Mouse (Mus musculus) hindbrain, postnatal 0 days (tissue): ENCODE measurements around the gene Tmpo. TPM values are rescaled to one million over a fixed set of nuclear protein-coding genes. Genes with fewer than 3 reads are reported as not detected.
A peak's percentile ranks its signal among the peaks of the same experiment; 100 is the strongest.
"Not testable (repeated sequence)": the region's sequence is repeated elsewhere in the genome, so short reads cannot be mapped to it uniquely, and the experiment has no call there.

Experiments
- ATAC-seq: fragments of 200-750 bp; cut with Nextera tagmentation; 2 replicates; pipeline ENCODE4 v1.8.0; 2017; ENCODE audit warnings: mild to moderate bottlenecking, moderate TSS enrichment, moderate library complexity
- DNase-seq: peaks from one replicate; pipeline ENCODE4 v3.0.0-alpha.2; 2015; ENCODE audit warnings: low spot score
- H3K27ac ChIP-seq: fragments of 300-500 bp; sonication (generic); 2 replicates; pipeline ENCODE4 v1.5.1; 2014; ENCODE audit warnings: mild to moderate bottlenecking
- H3K27me3 ChIP-seq: fragments of 300-500 bp; sonication (generic); 2 replicates; pipeline ENCODE4 v1.6.1; 2014; ENCODE audit warnings: low read length, mixed read lengths; ENCODE audit not compliant: insufficient read depth
- H3K36me3 ChIP-seq: fragments of 300-500 bp; sonication (generic); 2 replicates; pipeline ENCODE4 v1.6.1; 2014; ENCODE audit warnings: low read length, mixed read lengths; ENCODE audit not compliant: insufficient read depth
- H3K4me1 ChIP-seq: fragments of 300-500 bp; sonication (generic); 2 replicates; pipeline ENCODE4 v1.6.1; 2014; ENCODE audit warnings: antibody characterized with exemption, low read length, mixed read lengths; ENCODE audit not compliant: insufficient read depth
- H3K4me2 ChIP-seq: fragments of 300-500 bp; sonication (generic); 2 replicates; pipeline ENCODE4 v1.6.1; 2014; ENCODE audit warnings: low read depth, mild to moderate bottlenecking, low read length, moderate library complexity, mixed read lengths
- H3K4me3 ChIP-seq: fragments of 300-500 bp; sonication (generic); 2 replicates; pipeline ENCODE4 v1.5.1; 2014; ENCODE audit warnings: low read length
- H3K9ac ChIP-seq: fragments of 300-500 bp; sonication (generic); replicated peaks from 2 replicates; pipeline ENCODE4 v1.6.1; 2014; ENCODE audit warnings: mild to moderate bottlenecking, low read length, moderate library complexity, mixed read lengths
- H3K9me3 ChIP-seq: fragments of 300-500 bp; sonication (generic); 2 replicates; pipeline ENCODE4 v1.6.1; 2016; ENCODE audit warnings: low read length, mixed read lengths
- CTCF ChIP-seq: IDR thresholded peaks from 2 replicates; pipeline ENCODE4 v1.5.1; 2016; ENCODE audit warnings: antibody characterized with exemption, control low read depth, low read depth
- WGBS: fragments of 180-500 bp; shearing (Covaris S2); extraction: QIAGEN DNeasy Blood & Tissue Kit; methylation state at CpG from one replicate; pipeline ENCODE4 v1.1.7; 2014; 5-methylcytosine and 5-hydroxymethylcytosine counted together
- polyA plus RNA-seq: library from polyadenylated mRNA; unstranded; fragments of >200 nt; fragmentation: Nextera tagmentation; extraction: Ambion mirVana; gene quantifications from 2 replicates; pipeline ENCODE4 v1.2.1, GENCODE M21; 2015
- total RNA-seq: library from RNA; depleted of rRNA; stranded (reverse); fragments of >200 nt; gene quantifications from 2 replicates; pipeline ENCODE4 v1.2.3, GENCODE M21; 2014

The Tmpo gene
- total and polyA plus RNA-seq, 2 experiments from 2014 or later, result 66.9 to 102 TPM

- Histone ChIP-seq H3K9ac (peak overlapping the region; percentile 68), H3K4me1 (peaks cover 10% of the 10 kb centered on the region; the same call in 1 of the 2 replicates), H3K4me2 (peak overlapping the region; percentile 58), H3K36me3 (no peaks in the 10 kb centered on the region), H3K4me3 (peak overlapping the region; percentile 34), H3K9me3 (no peaks in the 10 kb centered on the region), H3K27me3 (no peaks in the 10 kb centered on the region), H3K27ac (peak overlapping the region; percentile 89)
- DNase-seq (peak; percentile 53), ATAC-seq (peak; percentile 22; the same call in 1 of the 2 replicates)
- no peak for TF ChIP-seq CTCF
- WGBS, result 19% methylated on average over 10 of the region's 10 CpGs
Measured at GRCm38 (mm10) chr10:91187349-91187748, 6.2 kb upstream of the Tmpo start.

GRCm38 (mm10) chr10:91185721-91186120, 4.6 kb upstream of the Tmpo start:
- Histone ChIP-seq H3K9me3 (no peaks in the 10 kb centered on the region), H3K4me3 (no peak overlapping the region), H3K9ac (no peak overlapping the region), H3K36me3 (no peaks in the 10 kb centered on the region), H3K4me2 (no peak overlapping the region), H3K27me3 (no peaks in the 10 kb centered on the region), H3K4me1 (peaks cover 10% of the 10 kb centered on the region; the same call in 1 of the 2 replicates), H3K27ac (no peak overlapping the region)
- no peak for TF ChIP-seq CTCF
- 90% methylated on average over 2 of the region's 2 CpGs for WGBS
- ATAC-seq (no peak), DNase-seq (no peak)

GRCm38 (mm10) chr10:91184893-91185292, 3.8 kb upstream of the Tmpo start:
- not testable (repeated sequence) for ATAC-seq
- 65% methylated on average over 5 of the region's 5 CpGs for WGBS
- peak; percentile 13; the same call in 1 of the 2 replicates for TF ChIP-seq CTCF

GRCm38 (mm10) chr10:91183316-91183715, 2.2 kb upstream of the Tmpo start:
- H3K36me3 ChIP-seq, result no peaks in the 10 kb centered on the region
- peak overlapping the region; percentile 99 for H3K27ac ChIP-seq
- no peak for TF ChIP-seq CTCF
- WGBS, result 29% methylated on average over 3 of the region's 3 CpGs
- DNase-seq (peak; percentile 19), ATAC-seq (no peak)
- H3K27me3 ChIP-seq, result no peaks in the 10 kb centered on the region
- H3K9me3 ChIP-seq, result no peaks in the 10 kb centered on the region
- peaks cover 15% of the 10 kb centered on the region; the same call in 1 of the 2 replicates for H3K4me1 ChIP-seq
- peak overlapping the region; percentile 67 for H3K4me2 ChIP-seq
- H3K9ac ChIP-seq, result peak overlapping the region; percentile 65; the same call in 1 of the 2 replicates
- H3K4me3 ChIP-seq, result peak overlapping the region; percentile 58

More at GRCm38 (mm10) chr10:91184893-91185292, 3.8 kb upstream of the Tmpo start:
- not testable (repeated sequence) for H3K9ac ChIP-seq, H3K4me2 ChIP-seq, DNase-seq, H3K27ac ChIP-seq, H3K36me3 ChIP-seq, H3K9me3 ChIP-seq, H3K27me3 ChIP-seq, H3K4me3 ChIP-seq
- H3K4me1 ChIP-seq, result peaks cover 14% of the 10 kb centered on the region; the same call in 1 of the 2 replicates

GRCm38 (mm10) chr10:91182291-91182990, 1.3 kb upstream of the Tmpo start:
- ATAC-seq, result no peak
- Histone ChIP-seq H3K9ac (peak overlapping the region; percentile 65), H3K4me2 (peak overlapping the region; percentile 67), H3K9me3 (no peaks in the 10 kb centered on the region), H3K27ac (peak overlapping the region; percentile 99), H3K36me3 (no peaks in the 10 kb centered on the region), H3K4me3 (peak overlapping the region; percentile 58), H3K4me1 (peaks cover 15% of the 10 kb centered on the region; the same call in 1 of the 2 replicates), H3K27me3 (no peaks in the 10 kb centered on the region)
- DNase-seq, result peak; percentile 65
- TF ChIP-seq CTCF, result no peak
- under 1% methylated on average over 16 of the region's 16 CpGs for WGBS

GRCm38 (mm10) chr10:91181461-91182288, 560 bp upstream of the Tmpo start:
- Histone ChIP-seq H3K27ac (peak overlapping the region; percentile 99), H3K36me3 (no peaks in the 10 kb centered on the region), H3K4me1 (peaks cover 15% of the 10 kb centered on the region; the same call in 1 of the 2 replicates), H3K9me3 (no peaks in the 10 kb centered on the region), H3K4me3 (peak overlapping the region; percentile 58), H3K9ac (peak overlapping the region; percentile 65), H3K27me3 (no peaks in the 10 kb centered on the region), H3K4me2 (peak overlapping the region; percentile 67)
- TF ChIP-seq CTCF, result peak; percentile 26; the same call in 1 of the 2 replicates
- DNase-seq (peak; percentile 99), ATAC-seq (peak; percentile 94)
- under 1% methylated on average over 67 of the region's 69 CpGs for WGBS
